Mouse (Mus musculus): ENCODE data around the gene Ctse. TPM values are rescaled to one million over a fixed set of nuclear protein-coding genes. Genes with fewer than 3 reads are reported as not detected.

Gene Ctse
- total RNA-seq, 2 experiments from 2014 or later, result 0.18 TPM; not detected in 1

GRCm38 (mm10) chr1:131657945-131658354 is 19.8 kb downstream of the Ctse start:
- peak overlapping the region; percentile 28 for H3K4me3 ChIP-seq
- peak overlapping the region; percentile 85 for H3K27ac ChIP-seq
- peak; percentile 94 for TF ChIP-seq CTCF (IDR thresholded peaks at IDR 0.05)
- DNase-seq (ENCODE audit: extremely low spot score in 1 of 2, low spot score in 2 of 2), result peak; percentile 88
- intact Hi-C loops (cut with DNase I), result loop anchor here (1.0 to 5.0 kb wide), 3 partner anchors 45 to 366 kb away; no protein-coding TSS in a partner anchor

- intact Hi-C loops (cut with DNase I), result loop anchor here (5.0 kb wide), 2 partner anchors 112 to 367 kb away; no protein-coding TSS in a partner anchor
- no peak overlapping the region for H3K4me3 ChIP-seq
- DNase-seq (ENCODE audit: extremely low spot score in 1 of 2, low spot score in 2 of 2), result no peak
These were observed 21.5 kb downstream of the Ctse start for GRCm38 (mm10) chr1:131659512-131660085.

GRCm38 (mm10) chr1:131660266-131660665 is 22.2 kb downstream of the Ctse start:
- Histone ChIP-seq H3K27ac (no peak overlapping the region), H3K4me3 (no peak overlapping the region)
- intact Hi-C loops (cut with DNase I), result no loop called here
- no peak for TF ChIP-seq CTCF (IDR thresholded peaks at IDR 0.05)
- no peak for DNase-seq (ENCODE audit: extremely low spot score in 1 of 2, low spot score in 2 of 2)

More at GRCm38 (mm10) chr1:131659512-131660085, 21.5 kb downstream of the Ctse start:
- H3K27ac ChIP-seq, result no peak overlapping the region
- no peak for TF ChIP-seq CTCF (IDR thresholded peaks at IDR 0.05)

GRCm38 (mm10) chr1:131660716-131661472 is 22.8 kb downstream of the Ctse start:
- DNase-seq (ENCODE audit: extremely low spot score in 1 of 2, low spot score in 2 of 2), result no peak
- no peak for TF ChIP-seq CTCF (IDR thresholded peaks at IDR 0.05)
- intact Hi-C loops (cut with DNase I), result no loop called here
- Histone ChIP-seq H3K4me3 (no peak overlapping the region), H3K27ac (no peak overlapping the region)

- intact Hi-C loops (cut with DNase I), result no loop called here
- Histone ChIP-seq H3K27ac (no peak overlapping the region), H3K4me3 (no peak overlapping the region)
- TF ChIP-seq CTCF (IDR thresholded peaks at IDR 0.05), result no peak
- DNase-seq (ENCODE audit: extremely low spot score in 1 of 2, low spot score in 2 of 2), result no peak
These were observed 23.6 kb downstream of the Ctse start for GRCm38 (mm10) chr1:131661749-131662148.

GRCm38 (mm10) chr1:131663286-131663995 is 25.3 kb downstream of the Ctse start:
- intact Hi-C loops (cut with DNase I), result no loop called here
- H3K27ac ChIP-seq, result no peak overlapping the region
- DNase-seq (ENCODE audit: extremely low spot score in 1 of 2, low spot score in 2 of 2), result no peak
- no peak for TF ChIP-seq CTCF (IDR thresholded peaks at IDR 0.05)
- no peak overlapping the region for H3K4me3 ChIP-seq

GRCm38 (mm10) chr1:131664136-131664535 is 26.0 kb downstream of the Ctse start:
- TF ChIP-seq CTCF (IDR thresholded peaks at IDR 0.05), result no peak
- H3K4me3 ChIP-seq, result no peak overlapping the region
- intact Hi-C loops (cut with DNase I), result no loop called here
- H3K27ac ChIP-seq, result no peak overlapping the region
- no peak for DNase-seq (ENCODE audit: extremely low spot score in 1 of 2, low spot score in 2 of 2)

- intact Hi-C loops (cut with DNase I), result no loop called here
- no peak for TF ChIP-seq CTCF (IDR thresholded peaks at IDR 0.05)
- H3K27ac ChIP-seq, result no peak overlapping the region
- no peak overlapping the region for H3K4me3 ChIP-seq
- no peak for DNase-seq (ENCODE audit: extremely low spot score in 1 of 2, low spot score in 2 of 2)
These were observed 27.8 kb downstream of the Ctse start for GRCm38 (mm10) chr1:131665886-131666285.

GRCm38 (mm10) chr1:131671113-131671512 is 33.0 kb downstream of the Ctse start:
- H3K27ac ChIP-seq, result no peak overlapping the region
- no peak for TF ChIP-seq CTCF (IDR thresholded peaks at IDR 0.05)
- H3K4me3 ChIP-seq, result no peak overlapping the region
- intact Hi-C loops (cut with DNase I), result no loop called here
- DNase-seq (ENCODE audit: extremely low spot score in 1 of 2, low spot score in 2 of 2), result no peak

GRCm38 (mm10) chr1:131672361-131672760 is 34.3 kb downstream of the Ctse start:
- DNase-seq (ENCODE audit: extremely low spot score in 1 of 2, low spot score in 2 of 2), result no peak
- Histone ChIP-seq H3K27ac (no peak overlapping the region), H3K4me3 (no peak overlapping the region)
- intact Hi-C loops (cut with DNase I), result no loop called here
- TF ChIP-seq CTCF (IDR thresholded peaks at IDR 0.05), result no peak

- Histone ChIP-seq H3K27ac (no peak overlapping the region), H3K4me3 (no peak overlapping the region)
- no peak for DNase-seq (ENCODE audit: extremely low spot score in 1 of 2, low spot score in 2 of 2)
- no peak for TF ChIP-seq CTCF (IDR thresholded peaks at IDR 0.05)
- intact Hi-C loops (cut with DNase I), result no loop called here
These were observed 41.5 kb downstream of the Ctse start for GRCm38 (mm10) chr1:131679644-131680043.

- H3K27ac ChIP-seq, result no peak overlapping the region
- DNase-seq (ENCODE audit: extremely low spot score in 1 of 2, low spot score in 2 of 2), result no peak
- intact Hi-C loops (cut with DNase I), result no loop called here
- no peak for TF ChIP-seq CTCF (IDR thresholded peaks at IDR 0.05)
- H3K4me3 ChIP-seq, result no peak overlapping the region
These were observed 49.6 kb downstream of the Ctse start for GRCm38 (mm10) chr1:131687739-131688138.
